Mouse (Mus musculus) olfactory bulb, adult 2 months (tissue): ENCODE results near the gene Rad9a.

ENCODE experiments used
- CTCF ChIP-seq: fragments of 200-500 bp; IDR thresholded peaks from 2 replicates; pipeline ENCODE4 v1.5.1; 2012; ENCODE audit warnings: low read depth, mild to moderate bottlenecking, low read length, moderate library complexity; ENCODE audit not compliant: insufficient read depth
- POLR2A ChIP-seq: fragments of 200-500 bp; IDR thresholded peaks from 2 replicates; pipeline ENCODE4 v1.6.1; 2012; ENCODE audit warnings: mild to moderate bottlenecking, low read depth, low read length, moderate library complexity; ENCODE audit not compliant: insufficient read depth

DNA sequence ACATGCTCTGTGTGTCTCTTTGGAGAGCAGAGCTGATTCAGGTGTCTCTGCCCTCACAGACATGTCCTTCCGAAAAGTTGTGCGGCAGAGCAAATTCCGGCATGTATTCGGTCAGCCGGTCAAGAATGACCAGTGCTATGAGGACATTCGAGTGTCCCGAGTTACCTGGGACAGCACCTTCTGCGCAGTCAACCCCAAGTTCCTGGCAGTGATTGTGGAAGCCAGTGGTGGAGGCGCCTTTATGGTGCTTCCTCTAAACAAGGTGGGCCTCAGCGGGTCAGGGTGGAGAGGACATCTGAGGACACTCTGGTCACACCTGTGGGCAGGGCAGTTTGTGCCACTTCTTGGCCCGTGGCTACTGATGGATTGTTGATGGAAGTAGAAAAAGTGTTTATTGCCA is 52.2 kb downstream of the Rad9a start:
- TF ChIP-seq POLR2A: no peak
- TF ChIP-seq CTCF: no peak
